Mouse (Mus musculus) mouse embryonic stem cell (cell line): ENCODE results near the gene Neurod1.

ENCODE experiments used
- in situ Hi-C, 2 experiments: fragments of 300-500 bp; cut with MboI; formaldehyde crosslinking; loops; 1 replicate in 1 of 2; 3 replicates in 1 of 2; pipeline ENCODE4 v1.14.3; 2019 to 2020; ENCODE audit warnings: low sequenced_read_pairs in 2 of 2, low pct_unique_long_range_greater_than_20kb in 1 of 2, mixed read lengths in 1 of 2; ENCODE audit not compliant: unreplicated experiment in 1 of 2

Neurod1 gene

DNA sequence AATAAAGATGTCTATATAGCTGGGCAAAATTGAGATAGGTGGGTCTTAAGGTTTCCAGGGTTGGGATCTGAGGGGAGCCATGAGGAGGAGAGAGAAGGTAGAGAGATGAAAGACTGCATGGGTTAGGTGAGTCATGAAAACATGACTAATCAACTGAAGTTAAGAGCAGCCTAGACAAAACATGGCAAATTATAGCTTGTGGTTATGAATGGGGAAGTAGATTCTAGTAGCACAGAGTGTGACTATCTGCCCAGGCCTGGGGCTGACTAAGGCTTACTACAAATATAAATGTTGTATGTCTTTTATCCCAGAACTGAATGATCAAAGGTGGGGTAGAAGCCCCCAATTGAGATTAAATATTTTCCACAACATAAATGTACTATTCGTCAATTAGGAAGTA lies 9.4 kb downstream of the Neurod1 start:
- in situ Hi-C loops = no loop called here

DNA sequence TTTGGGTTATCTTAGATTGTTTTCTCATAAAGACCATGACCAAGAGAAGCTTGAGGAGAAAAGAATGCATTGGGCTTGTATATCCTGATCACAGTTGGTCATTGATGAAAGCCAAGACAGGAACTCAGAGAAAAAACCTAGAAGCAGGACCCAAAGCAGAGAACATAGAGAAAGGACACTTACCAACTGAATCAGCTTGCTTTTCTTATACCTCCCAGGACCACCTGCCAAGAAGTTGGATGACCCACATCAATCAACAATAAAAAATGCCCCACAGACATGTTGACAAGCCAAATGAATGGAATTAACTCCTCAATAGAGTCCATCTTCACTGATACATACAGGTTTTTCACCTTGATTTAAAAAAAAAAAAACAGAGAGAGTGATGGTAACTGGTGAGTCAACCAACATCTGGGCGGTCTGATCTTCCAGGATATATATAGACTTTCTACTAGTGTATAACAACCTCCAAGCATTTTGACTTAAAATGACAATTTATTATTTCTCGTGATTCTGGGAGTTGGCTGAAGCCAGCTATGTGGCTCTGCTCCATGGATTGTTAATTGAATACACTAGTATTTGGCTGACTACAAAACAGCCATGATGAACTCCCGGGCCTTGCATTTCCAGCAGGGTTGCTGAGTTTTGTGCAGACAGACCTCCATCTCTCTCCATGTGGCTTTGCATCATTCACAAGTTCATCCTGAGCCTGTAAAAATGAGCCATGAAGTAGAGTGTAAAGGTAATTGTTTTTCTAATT lies 12.5 kb downstream of the Neurod1 start:
- in situ Hi-C loops = no loop called here

DNA sequence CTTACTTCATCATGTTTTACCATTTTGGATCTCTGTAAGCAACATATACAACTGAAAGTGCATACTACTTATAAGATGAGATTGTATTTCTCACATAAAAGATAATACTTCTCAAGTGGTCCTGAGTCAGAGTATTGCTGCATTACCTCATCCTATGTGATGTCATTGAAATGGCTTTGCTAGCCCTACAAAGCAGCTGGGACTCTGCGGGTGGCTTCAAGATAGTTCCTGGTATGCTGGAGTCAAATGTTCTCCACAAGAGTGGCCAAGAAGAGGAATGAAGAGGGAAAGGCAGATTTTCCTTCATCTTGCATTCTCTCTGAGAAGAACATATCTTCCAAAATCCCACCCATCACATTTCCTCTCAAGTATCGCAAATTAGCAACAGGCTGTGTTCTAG lies 13.2 kb downstream of the Neurod1 start:
- in situ Hi-C loops = no loop called here

- in situ Hi-C loops = no loop called here
Measured at GRCm38 (mm10) chr2:79442906-79443305, 13.6 kb downstream of the Neurod1 start.

- in situ Hi-C loops = no loop called here
Measured at GRCm38 (mm10) chr2:79442227-79442626, 14.3 kb downstream of the Neurod1 start.

- in situ Hi-C loops = no loop called here
Measured at GRCm38 (mm10) chr2:79430061-79430460, 26.5 kb downstream of the Neurod1 start.

- in situ Hi-C loops = no loop called here
Measured at GRCm38 (mm10) chr2:79429650-79430049, 26.9 kb downstream of the Neurod1 start.

- in situ Hi-C loops = no loop called here
Measured at GRCm38 (mm10) chr2:79429108-79429507, 27.4 kb downstream of the Neurod1 start.

GRCm38 (mm10) chr2:79428569-79429104 lies 27.9 kb downstream of the Neurod1 start:
- in situ Hi-C loops = no loop called here

GRCm38 (mm10) chr2:79428022-79428421 lies 28.5 kb downstream of the Neurod1 start:
- in situ Hi-C loops = no loop called here

DNA sequence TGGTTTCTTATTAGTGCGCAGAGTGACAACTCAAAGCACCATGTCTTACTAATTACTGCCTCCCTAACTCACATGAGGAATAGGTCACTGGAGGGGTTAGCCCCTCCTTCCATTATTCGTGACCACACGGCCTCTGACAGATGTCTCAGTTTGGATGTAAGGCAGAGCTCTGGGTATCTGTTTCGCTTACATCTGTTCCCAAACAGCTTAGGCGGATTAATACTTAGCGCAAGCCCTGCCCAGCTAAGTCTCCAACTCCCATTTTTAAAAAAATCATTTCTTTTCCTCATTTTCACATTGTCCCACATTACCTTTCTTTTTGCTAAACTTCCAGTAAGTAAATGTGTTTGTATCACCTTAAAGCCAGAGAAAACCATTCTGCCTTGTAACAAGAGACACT lies 34.9 kb downstream of the Neurod1 start:
- in situ Hi-C loops = no loop called here

DNA sequence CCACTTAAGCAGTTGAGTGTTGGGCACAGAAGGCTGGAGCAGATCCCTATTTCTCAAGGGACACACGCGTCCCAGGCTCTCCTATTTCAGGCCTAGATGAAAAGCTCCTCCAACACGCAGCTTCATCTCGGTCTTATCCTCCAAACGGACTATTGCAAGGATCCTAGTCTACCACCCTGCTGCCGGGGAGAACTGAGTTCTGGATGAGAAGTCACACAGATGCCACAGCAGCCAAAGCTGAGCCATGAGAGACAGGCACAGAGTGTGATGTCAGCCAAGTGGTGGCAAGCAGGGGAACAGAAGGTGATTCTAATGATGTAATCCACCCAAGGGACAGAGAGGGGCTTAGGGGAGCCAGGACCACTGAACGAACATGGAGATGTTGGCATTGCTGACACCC lies 42.0 kb downstream of the Neurod1 start:
- in situ Hi-C loops = no loop called here

DNA sequence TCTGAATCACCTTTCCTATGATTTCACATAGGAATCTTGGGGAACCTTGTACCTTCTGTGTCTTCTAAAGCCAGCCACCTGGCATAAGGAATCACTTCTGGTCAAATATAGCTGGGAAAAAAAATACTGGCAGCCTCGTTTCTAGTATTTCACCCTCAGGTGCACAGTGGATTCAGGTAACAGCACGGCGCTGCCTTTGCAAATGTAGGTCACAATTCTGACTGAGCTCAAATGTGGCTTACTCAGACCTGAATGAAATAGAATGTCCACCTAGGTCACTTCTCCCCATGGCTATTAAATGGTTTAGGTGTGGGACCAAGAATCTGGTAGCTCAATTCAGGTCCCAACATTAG lies 45.7 kb downstream of the Neurod1 start:
- in situ Hi-C loops = no loop called here

GRCm38 (mm10) chr2:79410247-79410902 lies 46.2 kb downstream of the Neurod1 start:
- in situ Hi-C loops = no loop called here

DNA sequence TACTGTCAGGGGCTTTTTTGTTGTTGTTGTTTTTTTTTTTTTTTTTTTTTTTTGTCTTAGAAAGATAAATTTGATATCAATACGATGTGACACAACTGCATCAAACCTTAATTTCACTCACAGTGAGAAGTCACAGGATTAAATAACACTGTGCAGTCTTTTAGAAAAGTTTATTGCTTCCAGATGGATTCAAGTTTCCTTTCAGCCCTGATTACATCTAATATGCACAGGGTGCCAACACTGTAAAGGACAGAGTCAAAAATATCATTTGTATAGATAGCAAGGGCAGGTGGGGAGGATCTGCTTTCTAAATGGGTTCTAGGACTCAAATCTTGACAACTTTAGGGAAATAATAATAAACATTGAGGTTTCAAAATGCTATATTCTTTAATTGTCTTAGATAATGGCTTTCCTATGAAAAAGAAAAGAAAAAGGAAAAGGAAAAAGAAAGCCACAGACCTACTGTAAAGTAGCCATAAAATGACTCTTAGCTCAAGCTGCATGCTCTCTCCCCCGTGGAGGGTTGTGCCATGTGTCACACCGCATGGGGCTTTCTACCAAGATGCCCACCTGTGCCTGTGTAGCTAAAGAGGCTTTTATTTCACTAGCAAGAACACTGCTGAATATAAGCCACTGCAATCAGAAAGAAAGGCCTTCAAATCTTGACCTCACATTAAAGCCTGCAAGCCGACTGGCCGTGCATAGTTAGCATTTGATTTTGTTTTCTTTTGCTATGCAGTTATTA lies 50.7 kb downstream of the Neurod1 start:
- in situ Hi-C loops = no loop called here
